Mouse (Mus musculus) liver, embryonic 12.5 days (tissue): ENCODE data around the gene Shb. TPM values are rescaled to one million over a fixed set of nuclear protein-coding genes. Genes with fewer than 3 reads are reported as not detected.

Experiments
- ATAC-seq: fragments of 200-750 bp; cut with Nextera tagmentation; 2 replicates; pipeline ENCODE4 v1.8.0; 2017; ENCODE audit warnings: moderate number of reproducible peaks, mild to moderate bottlenecking, moderate library complexity
- H3K27ac ChIP-seq: fragments of 300-500 bp; sonication (generic); 2 replicates; pipeline ENCODE4 v1.5.1; 2016; ENCODE audit warnings: mild to moderate bottlenecking
- H3K27me3 ChIP-seq: fragments of 300-500 bp; sonication (generic); replicated peaks from 2 replicates; pipeline ENCODE4 v1.6.1; 2016; ENCODE audit warnings: mild to moderate bottlenecking, moderate library complexity
- H3K36me3 ChIP-seq: fragments of 300-500 bp; sonication (generic); 2 replicates; pipeline ENCODE4 v1.6.1; 2016; ENCODE audit warnings: mild to moderate bottlenecking, moderate library complexity
- H3K4me1 ChIP-seq: fragments of 300-500 bp; sonication (generic); 2 replicates; pipeline ENCODE4 v1.6.1; 2016
- H3K4me2 ChIP-seq: fragments of 300-500 bp; sonication (generic); 2 replicates; pipeline ENCODE4 v1.6.1; 2016; ENCODE audit warnings: mild to moderate bottlenecking, moderate library complexity
- H3K4me3 ChIP-seq: fragments of 300-500 bp; sonication (generic); 2 replicates; pipeline ENCODE4 v1.5.1; 2016; ENCODE audit warnings: mild to moderate bottlenecking, moderate library complexity
- H3K9ac ChIP-seq: fragments of 300-500 bp; sonication (generic); 2 replicates; pipeline ENCODE4 v1.6.1; 2016; ENCODE audit warnings: mild to moderate bottlenecking, moderate library complexity
- H3K9me3 ChIP-seq: fragments of 300-500 bp; sonication (generic); replicated peaks from 2 replicates; pipeline ENCODE4 v1.6.1; 2016; ENCODE audit warnings: mild to moderate bottlenecking, moderate library complexity
- WGBS: fragments of 180-500 bp; shearing (Covaris S2); methylation state at CpG from one replicate; pipeline ENCODE4 v1.1.7; 2016; ENCODE audit not compliant: insufficient replicate concordance; 5-methylcytosine and 5-hydroxymethylcytosine counted together
- polyA plus RNA-seq: library from polyadenylated mRNA; unstranded; fragments of >200 nt; fragmentation: Nextera tagmentation; extraction: Ambion mirVana; gene quantifications from 2 replicates; pipeline ENCODE4 v1.2.1, GENCODE M21; 2016

Shb gene
- polyA plus RNA-seq, 1 experiment from 2014 or later: 8.7 TPM

- Histone ChIP-seq H3K9ac (no peak overlapping the region), H3K9me3 (no peaks in the 10 kb centered on the region), H3K4me1 (peaks cover 96% of the 10 kb centered on the region), H3K27ac (peak overlapping the region; percentile 73), H3K36me3 (0 out of 2 replicates have a peak, but pooled peaks cover 9% of the 10 kb centered on the region), H3K4me2 (peak overlapping the region; percentile 35), H3K27me3 (peaks cover 18% of the 10 kb centered on the region; the same call in 1 of the 2 replicates), H3K4me3 (no peak overlapping the region)
- no peak for ATAC-seq
- WGBS: 71% methylated on average over 2 of the region's 2 CpGs
Measured at GRCm38 (mm10) chr4:45513340-45513739, 18.9 kb downstream of the Shb start.

- ATAC-seq: no peak
- Histone ChIP-seq H3K27ac (no peak overlapping the region), H3K4me2 (no peak overlapping the region), H3K9ac (no peak overlapping the region), H3K4me3 (no peak overlapping the region), H3K9me3 (no peaks in the 10 kb centered on the region), H3K36me3 (0 out of 2 replicates have a peak, but pooled peaks cover 3% of the 10 kb centered on the region), H3K27me3 (peaks cover 11% of the 10 kb centered on the region; the same call in 1 of the 2 replicates), H3K4me1 (peaks cover 94% of the 10 kb centered on the region)
- WGBS: 60% methylated on average over 6 of the region's 6 CpGs
Measured at GRCm38 (mm10) chr4:45510163-45510562, 22.1 kb downstream of the Shb start.

- WGBS: 80% methylated on average over 4 of the region's 4 CpGs
- Histone ChIP-seq H3K4me3 (no peak overlapping the region), H3K9ac (no peak overlapping the region), H3K36me3 (0 out of 2 replicates have a peak, but pooled peaks cover 3% of the 10 kb centered on the region), H3K4me2 (no peak overlapping the region), H3K9me3 (no peaks in the 10 kb centered on the region), H3K27ac (no peak overlapping the region), H3K4me1 (peaks cover 90% of the 10 kb centered on the region), H3K27me3 (peaks cover 5% of the 10 kb centered on the region; the same call in 1 of the 2 replicates)
- ATAC-seq: no peak
Measured at GRCm38 (mm10) chr4:45509416-45509815, 22.9 kb downstream of the Shb start.

GRCm38 (mm10) chr4:45508469-45508868, 23.8 kb downstream of the Shb start:
- 0 out of 2 replicates have a peak, but pooled peaks cover 6% of the 10 kb centered on the region for H3K36me3 ChIP-seq
- H3K4me2 ChIP-seq: no peak overlapping the region
- no peaks in the 10 kb centered on the region for H3K9me3 ChIP-seq
- peak overlapping the region; percentile 43 for H3K27ac ChIP-seq
- no peaks in the 10 kb centered on the region; the same call in 1 of the 2 replicates for H3K27me3 ChIP-seq
- no peak overlapping the region; the same call in 1 of the 2 replicates for H3K9ac ChIP-seq
- peaks cover 88% of the 10 kb centered on the region for H3K4me1 ChIP-seq
- WGBS: 66% methylated on average over 6 of the region's 6 CpGs
- ATAC-seq: no peak
- no peak overlapping the region for H3K4me3 ChIP-seq

GRCm38 (mm10) chr4:45507476-45507875, 24.8 kb downstream of the Shb start:
- peak; percentile 13 for ATAC-seq
- no peak overlapping the region for H3K9ac ChIP-seq
- H3K27me3 ChIP-seq: no peaks in the 10 kb centered on the region; the same call in 1 of the 2 replicates
- no peaks in the 10 kb centered on the region for H3K9me3 ChIP-seq
- H3K4me1 ChIP-seq: peaks cover 82% of the 10 kb centered on the region
- 81% methylated on average over 1 of the region's 1 CpGs for WGBS
- H3K4me3 ChIP-seq: no peak overlapping the region
- H3K27ac ChIP-seq: peak overlapping the region; percentile 43; the same call in 1 of the 2 replicates
- no peak overlapping the region for H3K4me2 ChIP-seq
- H3K36me3 ChIP-seq: peaks cover 6% of the 10 kb centered on the region; the same call in 1 of the 2 replicates

- Histone ChIP-seq H3K4me1 (peaks cover 82% of the 10 kb centered on the region), H3K27me3 (no peaks in the 10 kb centered on the region; the same call in 1 of the 2 replicates)
Measured at GRCm38 (mm10) chr4:45507039-45507438, 25.2 kb downstream of the Shb start.

GRCm38 (mm10) chr4:45506613-45507012, 25.7 kb downstream of the Shb start:
- Histone ChIP-seq H3K4me3 (no peak overlapping the region), H3K36me3 (peaks cover 6% of the 10 kb centered on the region; the same call in 1 of the 2 replicates), H3K4me2 (no peak overlapping the region), H3K9me3 (no peaks in the 10 kb centered on the region), H3K27me3 (no peaks in the 10 kb centered on the region; the same call in 1 of the 2 replicates), H3K9ac (no peak overlapping the region), H3K27ac (no peak overlapping the region), H3K4me1 (peaks cover 83% of the 10 kb centered on the region)
- WGBS: 70% methylated on average over 5 of the region's 5 CpGs
- ATAC-seq: no peak

More at GRCm38 (mm10) chr4:45507039-45507438, 25.2 kb downstream of the Shb start:
- H3K9me3 ChIP-seq: no peaks in the 10 kb centered on the region
- H3K4me3 ChIP-seq: no peak overlapping the region
- 55% methylated on average over 9 of the region's 9 CpGs for WGBS
- no peak overlapping the region for H3K4me2 ChIP-seq
- ATAC-seq: peak; percentile 16; the same call in 1 of the 2 replicates
- H3K36me3 ChIP-seq: peaks cover 6% of the 10 kb centered on the region; the same call in 1 of the 2 replicates
- no peak overlapping the region for H3K27ac ChIP-seq
- no peak overlapping the region for H3K9ac ChIP-seq

GRCm38 (mm10) chr4:45505671-45506070, 26.6 kb downstream of the Shb start:
- H3K36me3 ChIP-seq: peaks cover 6% of the 10 kb centered on the region; the same call in 1 of the 2 replicates
- peaks cover 83% of the 10 kb centered on the region for H3K4me1 ChIP-seq
- WGBS: 82% methylated on average over 2 of the region's 2 CpGs
- no peak overlapping the region for H3K27ac ChIP-seq
- no peak overlapping the region for H3K4me3 ChIP-seq
- H3K9me3 ChIP-seq: no peaks in the 10 kb centered on the region
- H3K27me3 ChIP-seq: no peaks in the 10 kb centered on the region; the same call in 1 of the 2 replicates
- H3K9ac ChIP-seq: no peak overlapping the region
- ATAC-seq: no peak
- H3K4me2 ChIP-seq: no peak overlapping the region

GRCm38 (mm10) chr4:45505191-45505590, 27.1 kb downstream of the Shb start:
- Histone ChIP-seq H3K4me3 (no peak overlapping the region), H3K4me1 (peaks cover 83% of the 10 kb centered on the region), H3K4me2 (no peak overlapping the region), H3K9me3 (no peaks in the 10 kb centered on the region), H3K27ac (no peak overlapping the region), H3K36me3 (peaks cover 6% of the 10 kb centered on the region; the same call in 1 of the 2 replicates), H3K9ac (no peak overlapping the region), H3K27me3 (no peaks in the 10 kb centered on the region; the same call in 1 of the 2 replicates)
- WGBS: 86% methylated on average over 6 of the region's 6 CpGs
- ATAC-seq: no peak

- Histone ChIP-seq H3K9ac (no peak overlapping the region), H3K27me3 (no peaks in the 10 kb centered on the region; the same call in 1 of the 2 replicates), H3K4me2 (no peak overlapping the region), H3K4me1 (peaks cover 83% of the 10 kb centered on the region), H3K9me3 (no peaks in the 10 kb centered on the region), H3K4me3 (no peak overlapping the region), H3K36me3 (peaks cover 6% of the 10 kb centered on the region; the same call in 1 of the 2 replicates), H3K27ac (no peak overlapping the region)
- 60% methylated on average over 3 of the region's 3 CpGs for WGBS
- ATAC-seq: no peak
Measured at GRCm38 (mm10) chr4:45503816-45504215, 28.5 kb downstream of the Shb start.

- Histone ChIP-seq H3K4me3 (no peak overlapping the region), H3K9me3 (no peaks in the 10 kb centered on the region), H3K27ac (no peak overlapping the region), H3K4me1 (peaks cover 82% of the 10 kb centered on the region), H3K36me3 (peaks cover 9% of the 10 kb centered on the region; the same call in 1 of the 2 replicates), H3K9ac (no peak overlapping the region), H3K27me3 (no peaks in the 10 kb centered on the region; the same call in 1 of the 2 replicates), H3K4me2 (no peak overlapping the region)
- no peak for ATAC-seq
- 81% methylated on average over 6 of the region's 6 CpGs for WGBS
Measured at GRCm38 (mm10) chr4:45503380-45503779, 28.9 kb downstream of the Shb start.

- WGBS: 78% methylated on average over 9 of the region's 9 CpGs
Measured at GRCm38 (mm10) chr4:45502002-45502401, 30.3 kb downstream of the Shb start.

More at GRCm38 (mm10) chr4:45502002-45502401, 30.3 kb downstream of the Shb start:
- ATAC-seq: no peak
- Histone ChIP-seq H3K9me3 (no peaks in the 10 kb centered on the region), H3K27ac (no peak overlapping the region), H3K9ac (no peak overlapping the region), H3K36me3 (peaks cover 7% of the 10 kb centered on the region; the same call in 1 of the 2 replicates), H3K4me2 (no peak overlapping the region), H3K27me3 (no peaks in the 10 kb centered on the region; the same call in 1 of the 2 replicates), H3K4me1 (peaks cover 81% of the 10 kb centered on the region), H3K4me3 (no peak overlapping the region)
